Mouse (Mus musculus) CD4-positive helper T cell, adult 2 months (primary cell): ENCODE measurements at regions not wholly inside any gene's neighbourhood (a gene's known extent, or its start where the extent isn't known, plus 50 kb on each side); places are given as distances from the start of the nearest gene placed in this dataset.

Experiments used
- DNase-seq: peaks from one replicate; pipeline ENCODE4 v3.0.0-alpha.2; 2012; ENCODE audit warnings: low read depth, missing footprints, low spot score

- no peak for DNase-seq
Observed at GRCm38 (mm10) chr10:43634371-43635080, 56.4 kb downstream of the Cd24a start.

GRCm38 (mm10) chr10:43641169-43641945 is 63.3 kb downstream of the Cd24a start:
- no peak for DNase-seq

GRCm38 (mm10) chr10:43646326-43646725 is 68.2 kb downstream of the Cd24a start:
- DNase-seq: no peak

GRCm38 (mm10) chr10:43646965-43647364 is 68.9 kb downstream of the Cd24a start:
- DNase-seq: no peak

- no peak for DNase-seq
Observed at GRCm38 (mm10) chr10:43648186-43648585, 70.1 kb downstream of the Cd24a start.

GRCm38 (mm10) chr10:43648815-43649447 is 70.8 kb downstream of the Cd24a start:
- no peak for DNase-seq

GRCm38 (mm10) chr10:43650449-43650848 is 72.4 kb downstream of the Cd24a start:
- DNase-seq: no peak

- no peak for DNase-seq
Observed at GRCm38 (mm10) chr10:43651505-43651904, 73.4 kb downstream of the Cd24a start.

- no peak for DNase-seq
Observed at GRCm38 (mm10) chr10:43651915-43652314, 73.8 kb downstream of the Cd24a start.

- DNase-seq: no peak
Observed at GRCm38 (mm10) chr10:43655082-43655671, 77.1 kb downstream of the Cd24a start.

- no peak for DNase-seq
Observed at GRCm38 (mm10) chr10:43655680-43656079, 77.6 kb downstream of the Cd24a start.

- no peak for DNase-seq
Observed at GRCm38 (mm10) chr10:43656207-43656606, 78.1 kb downstream of the Cd24a start.

- no peak for DNase-seq
Observed at GRCm38 (mm10) chr10:43657501-43658225, 79.6 kb downstream of the Cd24a start.

- DNase-seq: no peak
Observed at GRCm38 (mm10) chr10:43658226-43658593, 80.1 kb downstream of the Cd24a start.

- no peak for DNase-seq
Observed at GRCm38 (mm10) chr10:43664844-43665243, 86.8 kb downstream of the Cd24a start.

GRCm38 (mm10) chr10:43666262-43667085 is 88.4 kb downstream of the Cd24a start:
- no peak for DNase-seq

GRCm38 (mm10) chr10:43667086-43667690 is 89.1 kb downstream of the Cd24a start:
- no peak for DNase-seq

- no peak for DNase-seq
Observed at GRCm38 (mm10) chr10:43667732-43668247, 89.7 kb downstream of the Cd24a start.

- DNase-seq: no peak
Observed at GRCm38 (mm10) chr10:43669471-43669870, 91.4 kb downstream of the Cd24a start.

GRCm38 (mm10) chr10:43670745-43671144 is 92.7 kb downstream of the Cd24a start:
- no peak for DNase-seq
